Mouse (Mus musculus): Measurements from ENCODE around the gene Mfsd11.

- TF ChIP-seq ZNF384 (IDR thresholded peaks at IDR 0.05; ENCODE audit: low read depth, low read length) (no peak), CHD2 (IDR thresholded peaks at IDR 0.05; ENCODE audit: low read depth, low read length) (no peak; the same call in 1 of the 2 replicates), ZC3H11A (IDR thresholded peaks at IDR 0.05; ENCODE audit: borderline replicate concordance, low read depth, low read length) (no peak), MAFK (IDR thresholded peaks at IDR 0.05; ENCODE audit: insufficient read depth, low read depth, low read length) (no peak)
These were observed 4.8 kb upstream of the Mfsd11 start for GRCm38 (mm10) chr11:116847187-116848085.
